Mouse (Mus musculus): ENCODE data around the gene Gfer.
A peak's percentile ranks its signal among the peaks of the same experiment; 100 is the strongest.

The Gfer gene

GRCm38 (mm10) chr17:24696011-24696697 lies at the start of gene Gfer, which contains the start of gene Noxo1:
Gfer (minus strand) TSS chr17:24696156.
Noxo1 (plus strand) TSS chr17:24696234.
- DNase-seq (ENCODE audit: extremely low spot score, low spot score) = peak; percentile 87

- DNase-seq (ENCODE audit: extremely low spot score, low spot score) = no peak
Observed at GRCm38 (mm10) chr17:24744381-24744780, 48.4 kb upstream of the Gfer start.

GRCm38 (mm10) chr17:24743896-24744295 lies 47.9 kb upstream of the Gfer start:
- DNase-seq (ENCODE audit: extremely low spot score, low spot score) = no peak

GRCm38 (mm10) chr17:24742307-24742706 lies 46.4 kb upstream of the Gfer start:
- DNase-seq (ENCODE audit: extremely low spot score, low spot score) = no peak

- no peak for DNase-seq (ENCODE audit: extremely low spot score, low spot score)
Observed at GRCm38 (mm10) chr17:24739926-24740325, 44.0 kb upstream of the Gfer start.

- no peak for DNase-seq (ENCODE audit: extremely low spot score, low spot score)
Observed at GRCm38 (mm10) chr17:24738238-24738637, 42.3 kb upstream of the Gfer start.

GRCm38 (mm10) chr17:24737135-24737810 lies 41.3 kb upstream of the Gfer start:
- no peak for DNase-seq (ENCODE audit: extremely low spot score, low spot score)

GRCm38 (mm10) chr17:24736330-24737051 lies 40.5 kb upstream of the Gfer start, which contains the start of gene Msrb1:
Msrb1 (plus strand) TSS chr17:24736642.
- peak; percentile 91 for DNase-seq (ENCODE audit: extremely low spot score, low spot score)

GRCm38 (mm10) chr17:24735446-24735845 lies 39.5 kb upstream of the Gfer start:
- no peak for DNase-seq (ENCODE audit: extremely low spot score, low spot score)

GRCm38 (mm10) chr17:24734513-24734912 lies 38.6 kb upstream of the Gfer start:
- DNase-seq (ENCODE audit: extremely low spot score, low spot score) = no peak

GRCm38 (mm10) chr17:24733434-24734050 lies 37.6 kb upstream of the Gfer start:
- DNase-seq (ENCODE audit: extremely low spot score, low spot score) = no peak

- DNase-seq (ENCODE audit: extremely low spot score, low spot score) = no peak
Observed at GRCm38 (mm10) chr17:24732233-24732935, 36.4 kb upstream of the Gfer start.

GRCm38 (mm10) chr17:24730787-24731186 lies 34.8 kb upstream of the Gfer start:
- DNase-seq (ENCODE audit: extremely low spot score, low spot score) = no peak

- DNase-seq (ENCODE audit: extremely low spot score, low spot score) = no peak
Observed at GRCm38 (mm10) chr17:24729067-24729466, 33.1 kb upstream of the Gfer start.

- DNase-seq (ENCODE audit: extremely low spot score, low spot score) = no peak
Observed at GRCm38 (mm10) chr17:24728184-24728583, 32.2 kb upstream of the Gfer start.

- no peak for DNase-seq (ENCODE audit: extremely low spot score, low spot score)
Observed at GRCm38 (mm10) chr17:24727618-24728017, 31.7 kb upstream of the Gfer start, which contains the start of gene Rpl3l. Rpl3l (plus strand) TSS chr17:24727820.

- no peak for DNase-seq (ENCODE audit: extremely low spot score, low spot score)
Observed at GRCm38 (mm10) chr17:24725637-24726390, 29.9 kb upstream of the Gfer start.

- peak; percentile 98 for DNase-seq (ENCODE audit: extremely low spot score, low spot score)
Observed at GRCm38 (mm10) chr17:24724184-24724583, 28.2 kb upstream of the Gfer start, which contains the start of gene Ndufb10. Ndufb10 (minus strand) TSS chr17:24724478.

- no peak for DNase-seq (ENCODE audit: extremely low spot score, low spot score)
Observed at GRCm38 (mm10) chr17:24723881-24724180, 27.9 kb upstream of the Gfer start.

- no peak for DNase-seq (ENCODE audit: extremely low spot score, low spot score)
Observed at GRCm38 (mm10) chr17:24723122-24723880, 27.3 kb upstream of the Gfer start.
